Mouse (Mus musculus): Measurements from ENCODE around the gene Ildr1. TPM values are rescaled to one million over a fixed set of nuclear protein-coding genes. Genes with fewer than 3 reads are reported as not detected.
A peak's percentile ranks its signal among the peaks of the same experiment; 100 is the strongest.

Ildr1 gene
- 0.09 TPM in 1 of 2 replicates, not detected in the other for polyA plus RNA-seq (2014; fragmentation: Nextera tagmentation; extraction: Ambion mirVana)

DNA sequence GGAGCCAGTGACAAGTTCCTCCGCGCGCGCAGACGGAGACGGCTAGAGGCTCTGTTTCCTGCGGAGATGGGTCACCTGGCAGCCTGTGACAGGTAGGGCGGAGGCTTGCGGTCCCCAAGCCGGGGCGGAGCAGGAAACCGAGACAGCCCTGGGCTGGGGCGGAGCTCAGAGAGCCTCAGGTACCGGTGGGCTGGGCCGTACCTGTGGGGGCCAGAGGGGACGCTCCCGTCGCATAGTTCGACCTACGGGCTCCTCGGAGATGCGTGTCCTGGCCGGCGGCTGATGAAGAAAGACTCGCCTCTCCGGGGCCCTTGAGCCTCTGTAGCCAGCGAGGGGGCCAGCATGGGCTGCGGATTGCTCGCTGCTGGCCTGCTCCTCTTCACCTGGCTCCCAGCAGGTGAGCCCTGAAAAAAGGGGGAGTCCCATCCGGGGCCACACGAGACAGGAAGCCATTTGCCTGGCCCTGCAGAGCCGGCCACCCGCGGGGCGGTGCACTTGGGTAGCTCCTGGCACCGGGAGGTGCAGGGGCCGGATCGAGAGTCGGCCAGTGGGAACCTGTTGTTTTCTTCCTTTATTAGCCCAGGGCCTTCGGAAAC, at the start of gene Ildr1:
Gene Ildr1, plus strand, starts transcription at position 161 of the 596 bp plus-strand sequence.
- H3K27me3 ChIP-seq (ENCODE audit: control insufficient read depth, insufficient read depth, low read length) = peaks cover 30% of the 10 kb centered on the region
- 1% methylated on average over 40 of the region's 40 CpGs for WGBS
- peaks cover 0 to 8% of the 10 kb centered on the region in 2 experiments; a peak in 1 of 4 replicates for H3K4me1 ChIP-seq (ENCODE audit: control insufficient read depth in 2 of 2, insufficient read depth in 2 of 2, low read length in 2 of 2)
- H3K36me3 ChIP-seq (ENCODE audit: control insufficient read depth, insufficient read depth, low read length) = no peaks in the 10 kb centered on the region
- no peak within 1 kb of the TSS for H3K27ac ChIP-seq (replicated peaks in 1 of 2; ENCODE audit: control insufficient read depth in 1 of 2, insufficient read depth in 1 of 2, low read depth in 2 of 2, low read length in 2 of 2)
- no peak for ATAC-seq (ENCODE audit: insufficient number of reproducible peaks, insufficient read depth, low FRiP score, low read depth)
- H3K4me3 ChIP-seq (ENCODE audit: control insufficient read depth in 1 of 2, insufficient read depth in 1 of 2, low read depth in 1 of 2, low read length in 2 of 2) = peak within 1 kb of the TSS; percentile 17 to 48
- H3K9ac ChIP-seq (ENCODE audit: low read length) = peak within 1 kb of the TSS; percentile 58
- H3K4me2 ChIP-seq (ENCODE audit: low read length) = peak within 1 kb of the TSS; percentile 86
- no peaks in the 10 kb centered on the region for H3K9me3 ChIP-seq (ENCODE audit: control insufficient read depth, low read length)

DNA sequence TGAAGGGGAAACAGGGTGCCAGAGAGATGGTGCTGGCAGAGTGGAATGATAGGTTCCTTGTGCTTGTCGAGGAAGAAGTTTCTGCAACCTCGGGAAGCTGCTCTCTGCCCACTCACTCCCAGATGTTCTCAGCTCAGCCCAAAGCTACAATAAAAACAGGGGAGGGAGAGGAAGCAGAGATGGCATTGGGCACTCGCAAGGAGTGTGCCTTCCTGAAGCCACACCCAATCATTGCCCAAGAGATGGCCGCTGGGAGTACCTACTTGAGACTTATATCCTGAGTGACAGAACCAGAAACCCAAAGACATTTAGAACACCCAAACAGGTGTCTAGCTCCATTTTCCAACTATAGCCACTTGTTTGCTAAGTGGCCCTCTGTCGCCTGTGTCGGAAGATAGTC, 48.7 kb upstream of the Ildr1 start:
- H3K4me2 ChIP-seq (ENCODE audit: low read length) = no peak overlapping the region
- H3K9me3 ChIP-seq (ENCODE audit: control insufficient read depth, low read length) = no peaks in the 10 kb centered on the region
- no peaks in the 10 kb centered on the region for H3K36me3 ChIP-seq (ENCODE audit: control insufficient read depth, insufficient read depth, low read length)
- no peak overlapping the region for H3K4me3 ChIP-seq (ENCODE audit: control insufficient read depth in 1 of 2, insufficient read depth in 1 of 2, low read depth in 1 of 2, low read length in 2 of 2)
- no peaks in the 10 kb centered on the region for H3K27me3 ChIP-seq (ENCODE audit: control insufficient read depth, insufficient read depth, low read length)
- H3K27ac ChIP-seq (replicated peaks in 1 of 2; ENCODE audit: control insufficient read depth in 1 of 2, insufficient read depth in 1 of 2, low read depth in 2 of 2, low read length in 2 of 2) = no peak overlapping the region
- WGBS = 76% methylated on average over 6 of the region's 6 CpGs
- H3K4me1 ChIP-seq (ENCODE audit: control insufficient read depth in 2 of 2, insufficient read depth in 2 of 2, low read length in 2 of 2) = no peaks in the 10 kb centered on the region
- ATAC-seq (ENCODE audit: insufficient number of reproducible peaks, insufficient read depth, low FRiP score, low read depth) = no peak
- H3K9ac ChIP-seq (ENCODE audit: low read length) = no peak overlapping the region

DNA sequence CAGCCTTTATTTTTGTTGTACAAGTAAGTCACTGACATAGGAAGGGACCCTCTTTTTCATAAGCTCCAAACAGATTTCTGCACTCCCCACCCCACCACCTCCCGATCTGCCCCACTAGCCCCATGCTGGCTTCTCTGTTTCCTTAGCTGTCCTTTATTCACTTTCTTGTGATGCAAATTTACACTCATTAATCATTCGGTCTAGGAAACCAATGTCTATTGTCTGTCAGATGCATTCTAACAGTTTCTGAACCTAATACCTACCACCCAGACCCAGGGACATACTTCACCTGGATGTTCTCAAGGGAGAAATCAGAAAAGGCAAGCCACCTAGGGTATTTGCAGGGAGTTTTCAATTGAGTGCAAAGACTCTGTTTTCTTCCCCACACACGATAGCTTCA, 44.5 kb upstream of the Ildr1 start:
- Histone ChIP-seq H3K27ac (replicated peaks in 1 of 2; ENCODE audit: control insufficient read depth in 1 of 2, insufficient read depth in 1 of 2, low read depth in 2 of 2, low read length in 2 of 2) (no peak overlapping the region), H3K4me1 (ENCODE audit: control insufficient read depth in 2 of 2, insufficient read depth in 2 of 2, low read length in 2 of 2) (no peaks in the 10 kb centered on the region), H3K4me2 (ENCODE audit: low read length) (no peak overlapping the region), H3K36me3 (ENCODE audit: control insufficient read depth, insufficient read depth, low read length) (no peaks in the 10 kb centered on the region), H3K4me3 (ENCODE audit: control insufficient read depth in 1 of 2, insufficient read depth in 1 of 2, low read depth in 1 of 2, low read length in 2 of 2) (no peak overlapping the region), H3K9ac (ENCODE audit: low read length) (no peak overlapping the region), H3K27me3 (ENCODE audit: control insufficient read depth, insufficient read depth, low read length) (no peaks in the 10 kb centered on the region), H3K9me3 (ENCODE audit: control insufficient read depth, low read length) (no peaks in the 10 kb centered on the region)
- 63% methylated on average over 3 of the region's 3 CpGs for WGBS
- ATAC-seq (ENCODE audit: insufficient number of reproducible peaks, insufficient read depth, low FRiP score, low read depth) = no peak

DNA sequence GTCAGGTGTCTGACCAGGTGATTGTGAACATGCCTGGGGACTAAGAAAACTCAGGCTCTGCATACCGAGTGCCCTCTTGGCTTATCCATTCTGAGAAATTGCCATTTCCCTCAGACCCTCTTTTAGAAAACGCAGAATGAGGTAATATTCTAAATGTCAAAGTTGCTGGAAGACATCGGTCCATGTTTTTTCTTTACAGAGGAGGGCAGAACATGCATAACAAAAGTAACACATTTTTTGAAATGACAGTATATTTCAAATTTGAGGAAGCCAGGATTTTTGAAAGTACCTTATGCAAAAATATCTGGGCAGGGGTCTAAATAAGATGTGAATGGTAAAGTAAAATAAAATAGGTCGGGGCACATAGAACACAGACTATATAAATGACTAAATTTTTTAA, 43.3 kb upstream of the Ildr1 start:
- WGBS = 80% methylated on average over 4 of the region's 4 CpGs
- no peak for ATAC-seq (ENCODE audit: insufficient number of reproducible peaks, insufficient read depth, low FRiP score, low read depth)
- no peak overlapping the region for H3K4me3 ChIP-seq (ENCODE audit: control insufficient read depth in 1 of 2, insufficient read depth in 1 of 2, low read depth in 1 of 2, low read length in 2 of 2)

DNA sequence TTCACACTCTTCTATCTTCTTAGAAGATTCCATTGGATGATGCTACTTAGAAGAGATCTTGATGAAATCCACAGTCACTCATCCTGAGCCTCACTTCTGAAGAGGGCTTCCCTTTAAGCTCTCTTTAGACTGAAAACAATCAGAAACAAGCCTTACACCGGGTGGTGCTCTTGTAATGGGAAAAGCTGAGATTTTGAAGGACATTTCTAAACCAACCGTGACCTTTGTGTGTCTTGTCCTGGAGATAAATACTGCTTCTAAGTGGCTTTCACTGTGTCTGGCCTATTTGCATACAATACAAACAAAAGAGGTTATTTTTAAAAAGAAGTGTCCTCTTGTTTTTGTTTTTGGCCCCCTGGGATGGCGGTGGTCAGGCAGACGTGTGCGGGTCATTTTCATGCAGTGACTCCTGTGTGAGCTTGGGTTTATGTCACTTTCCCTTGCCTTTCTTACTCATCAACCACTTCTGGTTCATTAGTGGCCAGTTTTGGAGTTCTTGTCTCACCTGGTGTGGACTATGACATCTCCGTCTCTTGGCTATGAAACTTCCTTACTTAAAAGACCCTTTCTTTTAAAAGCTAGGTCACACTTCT, 42.5 kb upstream of the Ildr1 start:
- WGBS = 66% methylated on average over 6 of the region's 6 CpGs
- Histone ChIP-seq H3K9me3 (ENCODE audit: control insufficient read depth, low read length) (no peaks in the 10 kb centered on the region), H3K27me3 (ENCODE audit: control insufficient read depth, insufficient read depth, low read length) (no peaks in the 10 kb centered on the region), H3K9ac (ENCODE audit: low read length) (no peak overlapping the region), H3K27ac (replicated peaks in 1 of 2; ENCODE audit: control insufficient read depth in 1 of 2, insufficient read depth in 1 of 2, low read depth in 2 of 2, low read length in 2 of 2) (no peak overlapping the region), H3K4me2 (ENCODE audit: low read length) (no peak overlapping the region), H3K4me3 (ENCODE audit: control insufficient read depth in 1 of 2, insufficient read depth in 1 of 2, low read depth in 1 of 2, low read length in 2 of 2) (no peak overlapping the region), H3K36me3 (ENCODE audit: control insufficient read depth, insufficient read depth, low read length) (no peaks in the 10 kb centered on the region), H3K4me1 (ENCODE audit: control insufficient read depth in 2 of 2, insufficient read depth in 2 of 2, low read length in 2 of 2) (no peaks in the 10 kb centered on the region)
- ATAC-seq (ENCODE audit: insufficient number of reproducible peaks, insufficient read depth, low FRiP score, low read depth) = no peak

More for the DNA sequence above, 43.3 kb upstream of the Ildr1 start:
- Histone ChIP-seq H3K4me2 (ENCODE audit: low read length) (no peak overlapping the region), H3K27me3 (ENCODE audit: control insufficient read depth, insufficient read depth, low read length) (no peaks in the 10 kb centered on the region), H3K9ac (ENCODE audit: low read length) (no peak overlapping the region), H3K36me3 (ENCODE audit: control insufficient read depth, insufficient read depth, low read length) (no peaks in the 10 kb centered on the region), H3K9me3 (ENCODE audit: control insufficient read depth, low read length) (no peaks in the 10 kb centered on the region), H3K27ac (replicated peaks in 1 of 2; ENCODE audit: control insufficient read depth in 1 of 2, insufficient read depth in 1 of 2, low read depth in 2 of 2, low read length in 2 of 2) (no peak overlapping the region), H3K4me1 (ENCODE audit: control insufficient read depth in 2 of 2, insufficient read depth in 2 of 2, low read length in 2 of 2) (no peaks in the 10 kb centered on the region)

DNA sequence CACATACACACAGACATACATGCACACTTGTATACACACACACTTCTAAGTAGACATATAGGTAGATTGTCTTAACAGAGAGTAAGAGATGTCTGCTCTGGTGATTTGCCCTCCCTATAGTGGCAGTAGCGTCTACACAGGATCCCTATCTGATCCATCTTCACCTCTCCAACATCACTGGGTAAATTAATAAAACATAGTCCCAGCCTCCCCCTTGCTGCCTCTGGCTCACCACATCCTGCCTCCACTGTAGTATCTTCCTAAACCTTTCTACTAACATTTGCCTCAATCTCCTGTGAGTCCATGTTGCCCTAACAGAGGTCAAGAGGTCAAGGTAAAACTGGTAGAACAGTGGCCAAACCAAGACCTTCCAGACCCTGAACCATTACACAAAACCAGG, 38.6 kb upstream of the Ildr1 start:
- no peaks in the 10 kb centered on the region for H3K9me3 ChIP-seq (ENCODE audit: control insufficient read depth, low read length)
- no peak overlapping the region for H3K9ac ChIP-seq (ENCODE audit: low read length)
- H3K27me3 ChIP-seq (ENCODE audit: control insufficient read depth, insufficient read depth, low read length) = no peaks in the 10 kb centered on the region
- no peaks in the 10 kb centered on the region for H3K4me1 ChIP-seq (ENCODE audit: control insufficient read depth in 2 of 2, insufficient read depth in 2 of 2, low read length in 2 of 2)
- 66% methylated on average over 1 of the region's 1 CpGs for WGBS
- no peak overlapping the region for H3K4me3 ChIP-seq (ENCODE audit: control insufficient read depth in 1 of 2, insufficient read depth in 1 of 2, low read depth in 1 of 2, low read length in 2 of 2)
- no peak overlapping the region for H3K27ac ChIP-seq (replicated peaks in 1 of 2; ENCODE audit: control insufficient read depth in 1 of 2, insufficient read depth in 1 of 2, low read depth in 2 of 2, low read length in 2 of 2)
- ATAC-seq (ENCODE audit: insufficient number of reproducible peaks, insufficient read depth, low FRiP score, low read depth) = no peak
- H3K36me3 ChIP-seq (ENCODE audit: control insufficient read depth, insufficient read depth, low read length) = no peaks in the 10 kb centered on the region
- no peak overlapping the region for H3K4me2 ChIP-seq (ENCODE audit: low read length)

DNA sequence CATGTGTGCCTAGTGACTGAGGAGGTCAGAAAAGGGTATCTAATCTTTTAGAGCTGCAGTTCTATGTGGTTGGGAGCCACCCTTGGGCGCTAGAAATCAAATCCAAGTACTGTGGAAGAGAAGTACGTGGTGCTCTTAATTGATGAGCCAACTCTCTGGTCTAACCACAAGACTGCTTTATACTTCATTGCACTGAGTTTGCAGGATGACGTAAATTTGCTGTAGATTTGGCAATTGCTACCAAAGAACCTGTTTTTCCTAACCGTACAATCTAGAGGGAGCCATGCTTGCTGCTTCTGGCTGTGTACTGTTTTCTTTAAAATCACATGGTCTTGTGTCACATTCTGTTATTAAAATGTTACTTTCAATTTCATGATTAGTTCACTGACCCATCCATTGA, 37.9 kb upstream of the Ildr1 start:
- 88% methylated on average over 4 of the region's 4 CpGs for whole genome bisulfite sequencing
- Histone ChIP-seq H3K27me3 (ENCODE audit: control insufficient read depth, insufficient read depth, low read length) (no peaks in the 10 kb centered on the region), H3K27ac (replicated peaks in 1 of 2; ENCODE audit: control insufficient read depth in 1 of 2, insufficient read depth in 1 of 2, low read depth in 2 of 2, low read length in 2 of 2) (no peak overlapping the region), H3K4me1 (ENCODE audit: control insufficient read depth in 2 of 2, insufficient read depth in 2 of 2, low read length in 2 of 2) (no peaks in the 10 kb centered on the region), H3K4me3 (ENCODE audit: control insufficient read depth in 1 of 2, insufficient read depth in 1 of 2, low read depth in 1 of 2, low read length in 2 of 2) (no peak overlapping the region), H3K9me3 (ENCODE audit: control insufficient read depth, low read length) (no peaks in the 10 kb centered on the region), H3K4me2 (ENCODE audit: low read length) (no peak overlapping the region), H3K36me3 (ENCODE audit: control insufficient read depth, insufficient read depth, low read length) (no peaks in the 10 kb centered on the region), H3K9ac (ENCODE audit: low read length) (no peak overlapping the region)
- ATAC-seq (ENCODE audit: insufficient number of reproducible peaks, insufficient read depth, low FRiP score, low read depth) = no peak

DNA sequence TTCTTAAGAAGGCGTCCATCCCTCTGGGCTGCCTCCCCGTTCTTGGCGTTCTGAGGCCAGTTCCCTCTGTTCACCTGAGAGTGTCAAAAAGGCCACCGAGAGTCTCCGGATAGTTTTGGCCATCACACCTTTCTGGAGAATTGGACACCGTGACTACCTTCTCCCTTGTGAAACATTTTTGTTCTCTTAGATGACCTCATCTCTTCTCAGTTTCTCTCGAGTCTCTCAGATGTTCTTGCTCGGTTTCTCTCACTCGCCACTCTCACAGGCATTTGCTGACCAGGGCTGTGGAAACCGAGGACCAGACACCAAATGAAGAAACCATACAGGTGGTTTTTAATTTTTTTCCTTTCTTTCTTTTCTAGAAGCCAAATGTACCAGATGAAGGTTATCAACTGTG, 32.4 kb upstream of the Ildr1 start:
- H3K4me3 ChIP-seq (ENCODE audit: control insufficient read depth in 1 of 2, insufficient read depth in 1 of 2, low read depth in 1 of 2, low read length in 2 of 2) = no peak overlapping the region
- no peak overlapping the region for H3K4me2 ChIP-seq (ENCODE audit: low read length)
- H3K27me3 ChIP-seq (ENCODE audit: control insufficient read depth, insufficient read depth, low read length) = no peaks in the 10 kb centered on the region
- H3K9me3 ChIP-seq (ENCODE audit: control insufficient read depth, low read length) = no peaks in the 10 kb centered on the region
- H3K4me1 ChIP-seq (ENCODE audit: control insufficient read depth in 2 of 2, insufficient read depth in 2 of 2, low read length in 2 of 2) = no peaks in the 10 kb centered on the region
- 79% methylated on average over 10 of the region's 10 CpGs for WGBS
- H3K9ac ChIP-seq (ENCODE audit: low read length) = no peak overlapping the region
- ATAC-seq (ENCODE audit: insufficient number of reproducible peaks, insufficient read depth, low FRiP score, low read depth) = no peak
- H3K27ac ChIP-seq (replicated peaks in 1 of 2; ENCODE audit: control insufficient read depth in 1 of 2, insufficient read depth in 1 of 2, low read depth in 2 of 2, low read length in 2 of 2) = no peak overlapping the region
- no peaks in the 10 kb centered on the region for H3K36me3 ChIP-seq (ENCODE audit: control insufficient read depth, insufficient read depth, low read length)

Measured in heart, embryonic 14.5 days (tissue).